Mouse (Mus musculus): ENCODE results near the gene Adgrb3. TPM values are rescaled to one million over a fixed set of nuclear protein-coding genes. Genes with fewer than 3 reads are reported as not detected.

Adgrb3 gene
- polyA plus RNA-seq, 1 experiment = 54.7 TPM

DNA sequence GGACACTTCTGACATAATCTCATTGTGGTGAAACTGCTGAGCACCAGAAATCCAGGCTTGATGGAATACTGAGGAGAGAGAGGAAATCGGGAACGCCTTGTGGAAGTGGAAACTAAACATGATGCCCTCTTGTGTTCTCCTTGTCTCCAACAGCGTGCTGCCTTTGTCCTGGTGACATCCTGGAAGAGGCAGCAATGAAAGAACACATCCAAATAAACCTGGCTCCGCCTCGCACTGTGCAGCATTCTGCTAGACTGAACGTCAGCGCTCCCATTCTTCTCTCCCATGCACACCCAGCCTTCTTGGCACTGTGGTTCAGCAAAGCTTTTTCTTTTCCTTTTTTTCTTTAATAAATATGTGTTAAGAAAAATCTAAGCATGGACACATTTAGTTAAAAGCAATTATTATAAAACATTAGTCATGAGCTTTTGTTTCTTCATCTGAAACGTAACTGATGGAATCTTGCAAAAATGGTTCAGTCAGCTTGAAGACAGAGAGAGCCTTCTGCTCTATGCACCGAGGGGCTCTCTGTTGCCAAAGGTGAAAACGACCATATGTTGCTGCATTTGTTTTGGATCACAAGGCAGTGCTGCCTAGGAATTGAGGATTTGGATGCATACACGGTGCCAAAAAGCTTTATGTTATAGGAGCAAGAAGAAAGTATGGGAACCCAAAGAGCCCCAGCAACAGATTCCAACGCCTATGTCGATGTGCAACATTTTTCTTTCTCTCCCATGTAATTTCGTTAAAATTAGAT, 743.7 kb downstream of the Adgrb3 start:
- TF ChIP-seq POLR2A (IDR thresholded peaks at IDR 0.05; ENCODE audit: borderline replicate concordance, insufficient read depth, low read length) (peak; percentile 29; the same call in 1 of the 2 replicates), CTCF (IDR thresholded peaks at IDR 0.05; ENCODE audit: borderline replicate concordance, insufficient read depth, low read depth, low read length) (peak; percentile 56; the same call in 1 of the 2 replicates)
- WGBS = 7% methylated on average over 14 of the region's 14 CpGs
- peak overlapping the region; percentile 49 for H3K27ac ChIP-seq (ENCODE audit: insufficient read depth, low read length)
- no peaks in the 10 kb centered on the region for H3K27me3 ChIP-seq (ENCODE audit: control insufficient read depth, insufficient read depth, low read length)
- 0 out of 2 replicates have a peak, but pooled peaks cover 4% of the 10 kb centered on the region for H3K4me1 ChIP-seq (ENCODE audit: control insufficient read depth, insufficient read depth, low read length)
- H3K4me3 ChIP-seq (replicated peaks; ENCODE audit: insufficient read depth, low read depth, low read length) = peak overlapping the region; percentile 38
- peak; percentile 80 to 92 for DNase-seq

DNA sequence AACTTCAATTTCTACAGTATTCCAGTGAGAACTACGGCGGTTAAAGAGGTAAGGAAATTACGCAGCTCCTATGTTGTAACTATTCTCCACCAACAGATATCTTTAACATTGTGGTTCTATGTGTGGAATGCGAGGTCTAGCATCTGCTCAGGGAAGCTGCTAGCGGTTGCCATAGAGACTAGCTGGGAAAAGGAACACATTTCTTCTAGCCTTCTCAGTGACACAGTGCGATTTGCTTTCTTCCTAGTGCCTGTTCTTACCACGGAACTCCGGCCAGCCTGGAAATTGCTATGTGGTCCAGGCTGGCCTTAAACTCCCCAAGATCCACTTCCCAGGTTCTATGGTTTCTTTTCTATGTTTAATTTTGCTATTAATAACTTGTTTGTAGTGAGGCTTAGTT, 747.1 kb downstream of the Adgrb3 start:
- Histone ChIP-seq H3K4me3 (replicated peaks; ENCODE audit: insufficient read depth, low read depth, low read length) (no peak overlapping the region), H3K27me3 (ENCODE audit: control insufficient read depth, insufficient read depth, low read length) (no peaks in the 10 kb centered on the region), H3K27ac (ENCODE audit: insufficient read depth, low read length) (no peak overlapping the region), H3K4me1 (ENCODE audit: control insufficient read depth, insufficient read depth, low read length) (0 out of 2 replicates have a peak, but pooled peaks cover 4% of the 10 kb centered on the region)
- TF ChIP-seq CTCF (IDR thresholded peaks at IDR 0.05; ENCODE audit: borderline replicate concordance, insufficient read depth, low read depth, low read length) (no peak), POLR2A (IDR thresholded peaks at IDR 0.05; ENCODE audit: borderline replicate concordance, insufficient read depth, low read length) (no peak)
- DNase-seq = no peak
- WGBS = 82% methylated on average over 8 of the region's 8 CpGs

DNA sequence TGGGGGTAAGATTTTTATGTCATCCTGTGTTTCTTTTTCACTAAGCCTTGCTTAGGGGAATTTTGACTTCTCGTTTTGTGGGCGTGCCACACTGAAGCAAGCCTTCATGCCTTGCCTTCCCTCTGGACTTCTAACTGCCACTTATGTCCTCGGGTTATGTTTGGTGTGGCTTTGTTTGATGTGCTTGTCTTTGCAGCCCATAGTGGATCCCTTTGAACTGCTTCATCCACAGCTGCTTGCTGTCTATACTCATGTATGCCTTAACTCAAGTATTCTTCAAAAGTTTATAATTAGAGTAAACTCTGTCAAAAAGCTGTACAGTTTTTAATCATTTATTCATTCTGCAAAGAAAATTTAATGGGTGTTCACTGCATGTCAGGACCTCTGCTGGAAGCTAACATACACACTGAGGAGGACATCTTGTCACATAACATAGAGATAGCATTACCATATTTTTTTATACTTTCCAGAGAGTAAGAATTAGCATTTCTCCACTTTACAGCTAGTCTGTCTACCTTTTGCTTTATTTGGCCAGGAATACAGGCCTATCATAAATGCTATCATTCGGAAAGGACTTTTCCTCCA, 748.1 kb downstream of the Adgrb3 start:
- TF ChIP-seq CTCF (IDR thresholded peaks at IDR 0.05; ENCODE audit: borderline replicate concordance, insufficient read depth, low read depth, low read length) = no peak
- no peak for TF ChIP-seq POLR2A (IDR thresholded peaks at IDR 0.05; ENCODE audit: borderline replicate concordance, insufficient read depth, low read length)
- no peaks in the 10 kb centered on the region for H3K27me3 ChIP-seq (ENCODE audit: control insufficient read depth, insufficient read depth, low read length)
- H3K4me1 ChIP-seq (ENCODE audit: control insufficient read depth, insufficient read depth, low read length) = 0 out of 2 replicates have a peak, but pooled peaks cover 4% of the 10 kb centered on the region
- H3K27ac ChIP-seq (ENCODE audit: insufficient read depth, low read length) = no peak overlapping the region
- WGBS = 86% methylated on average over 4 of the region's 4 CpGs
- no peak for DNase-seq
- H3K4me3 ChIP-seq (replicated peaks; ENCODE audit: insufficient read depth, low read depth, low read length) = no peak overlapping the region

DNA sequence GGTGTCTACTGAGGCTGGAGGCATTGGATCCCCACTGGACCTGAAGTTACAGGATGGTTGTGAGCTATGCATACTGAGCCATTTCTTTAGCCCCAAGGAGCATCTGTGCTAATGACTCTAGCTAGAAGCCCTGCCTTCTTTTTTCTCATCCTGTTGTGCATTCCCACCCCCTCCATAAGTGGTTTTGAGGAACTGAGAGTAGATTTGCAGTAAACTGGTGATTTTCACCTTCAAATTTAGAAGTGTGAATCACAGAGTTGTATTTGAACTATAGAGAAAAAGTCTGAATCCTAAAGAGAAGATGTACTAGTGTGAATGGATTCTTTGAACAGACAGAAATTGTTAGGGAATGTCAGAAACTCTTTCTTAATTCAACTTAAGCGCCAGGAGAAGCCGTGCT, 750.1 kb downstream of the Adgrb3 start:
- Histone ChIP-seq H3K27me3 (ENCODE audit: control insufficient read depth, insufficient read depth, low read length) (no peaks in the 10 kb centered on the region), H3K27ac (ENCODE audit: insufficient read depth, low read length) (no peak overlapping the region), H3K4me1 (ENCODE audit: control insufficient read depth, insufficient read depth, low read length) (no peaks in the 10 kb centered on the region), H3K4me3 (replicated peaks; ENCODE audit: insufficient read depth, low read depth, low read length) (no peak overlapping the region)
- TF ChIP-seq CTCF (IDR thresholded peaks at IDR 0.05; ENCODE audit: borderline replicate concordance, insufficient read depth, low read depth, low read length) = no peak
- no peak for TF ChIP-seq POLR2A (IDR thresholded peaks at IDR 0.05; ENCODE audit: borderline replicate concordance, insufficient read depth, low read length)
- WGBS = 96% methylated on average over 2 of the region's 2 CpGs
- no peak for DNase-seq

DNA sequence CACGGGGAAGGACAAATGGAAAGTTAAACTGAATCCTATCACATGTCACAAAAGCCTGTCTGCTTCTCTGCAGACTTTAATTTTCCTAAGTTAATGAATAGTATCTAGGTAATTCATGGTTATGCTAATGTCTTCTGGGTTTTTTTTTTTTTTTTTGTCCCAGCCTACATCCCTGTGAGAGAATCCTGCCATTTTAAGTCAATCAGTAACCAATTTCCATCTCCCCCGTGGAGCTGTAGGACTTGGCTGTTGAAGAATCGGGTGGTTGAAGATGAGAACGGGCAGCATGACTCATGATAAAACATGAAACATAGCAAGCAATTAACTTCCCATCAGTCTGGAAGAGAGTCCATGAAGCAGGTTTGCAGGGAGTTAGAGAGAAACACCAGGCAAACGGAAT, 753.6 kb downstream of the Adgrb3 start:
- TF ChIP-seq POLR2A (IDR thresholded peaks at IDR 0.05; ENCODE audit: borderline replicate concordance, insufficient read depth, low read length) (no peak), CTCF (IDR thresholded peaks at IDR 0.05; ENCODE audit: borderline replicate concordance, insufficient read depth, low read depth, low read length) (no peak)
- Histone ChIP-seq H3K27me3 (ENCODE audit: control insufficient read depth, insufficient read depth, low read length) (no peaks in the 10 kb centered on the region), H3K4me3 (replicated peaks; ENCODE audit: insufficient read depth, low read depth, low read length) (no peak overlapping the region), H3K27ac (ENCODE audit: insufficient read depth, low read length) (no peak overlapping the region), H3K4me1 (ENCODE audit: control insufficient read depth, insufficient read depth, low read length) (no peaks in the 10 kb centered on the region)
- WGBS = 69% methylated on average over 5 of the region's 5 CpGs
- no peak for DNase-seq

DNA sequence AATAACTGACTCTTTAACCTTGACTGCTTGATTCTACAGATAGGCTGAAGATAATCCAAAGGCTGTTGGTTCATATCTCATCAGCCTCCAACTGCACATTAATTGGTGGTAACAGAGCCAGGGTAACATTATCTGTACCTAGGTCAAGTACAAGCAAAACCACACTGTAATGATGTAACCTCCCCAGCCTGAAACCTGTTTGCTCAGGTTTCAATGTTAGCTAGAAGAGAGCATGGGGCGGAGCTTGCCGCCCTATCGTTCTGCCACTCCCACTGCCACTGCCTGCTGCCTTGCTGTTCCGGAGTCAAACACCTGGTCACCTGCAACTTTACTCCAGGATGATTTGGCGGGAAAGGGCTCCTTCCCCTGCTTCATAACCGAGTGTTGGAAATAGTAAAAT, 765.5 kb downstream of the Adgrb3 start:
- Histone ChIP-seq H3K27ac (ENCODE audit: insufficient read depth, low read length) (no peak overlapping the region), H3K4me1 (ENCODE audit: control insufficient read depth, insufficient read depth, low read length) (peaks cover 3% of the 10 kb centered on the region; the same call in 1 of the 2 replicates), H3K27me3 (ENCODE audit: control insufficient read depth, insufficient read depth, low read length) (no peaks in the 10 kb centered on the region), H3K4me3 (replicated peaks; ENCODE audit: insufficient read depth, low read depth, low read length) (no peak overlapping the region)
- TF ChIP-seq CTCF (IDR thresholded peaks at IDR 0.05; ENCODE audit: borderline replicate concordance, insufficient read depth, low read depth, low read length) = no peak
- no peak for TF ChIP-seq POLR2A (IDR thresholded peaks at IDR 0.05; ENCODE audit: borderline replicate concordance, insufficient read depth, low read length)
- DNase-seq = no peak
- 68% methylated on average over 6 of the region's 6 CpGs for WGBS

DNA sequence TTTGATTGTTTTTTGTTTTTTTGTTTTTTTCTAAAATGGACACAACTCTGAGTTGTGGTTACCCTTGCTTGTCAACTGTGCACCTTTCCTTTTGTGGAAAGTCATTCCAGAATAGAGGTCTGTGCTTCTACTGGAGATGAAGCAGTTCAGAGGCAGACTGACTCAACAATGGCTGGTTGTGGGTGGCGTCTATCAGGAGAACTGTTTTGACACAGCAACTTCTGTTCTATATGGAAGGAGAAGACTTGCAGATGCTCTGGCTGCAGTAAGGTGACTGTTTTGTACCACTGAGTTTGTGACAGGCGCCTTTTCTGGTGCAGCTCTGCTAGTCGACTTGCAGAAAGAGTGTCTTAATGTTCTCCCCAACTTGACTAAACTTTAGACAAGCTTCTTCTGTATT, 768.6 kb downstream of the Adgrb3 start:
- WGBS = 81% methylated on average over 3 of the region's 3 CpGs
- Histone ChIP-seq H3K27ac (ENCODE audit: insufficient read depth, low read length) (no peak overlapping the region), H3K4me1 (ENCODE audit: control insufficient read depth, insufficient read depth, low read length) (peaks cover 12% of the 10 kb centered on the region), H3K4me3 (replicated peaks; ENCODE audit: insufficient read depth, low read depth, low read length) (no peak overlapping the region), H3K27me3 (ENCODE audit: control insufficient read depth, insufficient read depth, low read length) (no peaks in the 10 kb centered on the region)
- DNase-seq = no peak
- TF ChIP-seq POLR2A (IDR thresholded peaks at IDR 0.05; ENCODE audit: borderline replicate concordance, insufficient read depth, low read length) = no peak
- no peak for TF ChIP-seq CTCF (IDR thresholded peaks at IDR 0.05; ENCODE audit: borderline replicate concordance, insufficient read depth, low read depth, low read length)

DNA sequence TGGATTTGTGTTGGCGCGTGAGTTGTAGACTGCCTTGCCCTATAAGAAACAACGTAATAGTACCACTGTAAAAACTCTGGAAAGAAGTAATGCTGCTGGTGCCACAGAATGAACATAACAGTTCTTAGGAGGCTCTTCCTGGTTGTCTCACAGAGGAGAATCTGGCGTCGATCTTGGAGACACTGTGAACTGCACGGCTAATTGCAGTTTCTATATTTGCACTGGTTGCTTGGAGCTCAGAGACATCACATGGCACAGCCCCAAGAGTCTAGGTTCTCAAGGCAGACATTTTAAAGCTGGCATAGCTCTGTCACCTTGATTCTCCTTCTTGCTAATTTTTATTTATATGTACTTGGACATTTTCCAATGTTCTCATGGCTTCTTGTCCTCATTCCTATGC, 769.3 kb downstream of the Adgrb3 start:
- H3K27me3 ChIP-seq (ENCODE audit: control insufficient read depth, insufficient read depth, low read length) = no peaks in the 10 kb centered on the region
- TF ChIP-seq CTCF (IDR thresholded peaks at IDR 0.05; ENCODE audit: borderline replicate concordance, insufficient read depth, low read depth, low read length) = no peak
- no peak for TF ChIP-seq POLR2A (IDR thresholded peaks at IDR 0.05; ENCODE audit: borderline replicate concordance, insufficient read depth, low read length)
- H3K27ac ChIP-seq (ENCODE audit: insufficient read depth, low read length) = no peak overlapping the region
- peak; percentile 44 to 71 for DNase-seq
- H3K4me3 ChIP-seq (replicated peaks; ENCODE audit: insufficient read depth, low read depth, low read length) = no peak overlapping the region
- WGBS = 44% methylated on average over 6 of the region's 6 CpGs
- peaks cover 12% of the 10 kb centered on the region for H3K4me1 ChIP-seq (ENCODE audit: control insufficient read depth, insufficient read depth, low read length)
